Mouse (Mus musculus) heart, adult 2 months (tissue): Measurements from ENCODE around the gene Vegfb.
A peak's percentile ranks its signal among the peaks of the same experiment; 100 is the strongest.

Experiments used
- CTCF ChIP-seq: fragments of 200-600 bp; IDR thresholded peaks from 2 replicates; pipeline ENCODE4 v1.8.1; 2022; ENCODE audit warnings: antibody characterized with exemption, mild to moderate bottlenecking, moderate library complexity
- EP300 ChIP-seq: fragments of 200-500 bp; IDR thresholded peaks from 2 replicates; pipeline ENCODE4 v1.6.1; 2011; ENCODE audit warnings: low read depth, low read length, control low read depth; ENCODE audit not compliant: insufficient read depth

DNA sequence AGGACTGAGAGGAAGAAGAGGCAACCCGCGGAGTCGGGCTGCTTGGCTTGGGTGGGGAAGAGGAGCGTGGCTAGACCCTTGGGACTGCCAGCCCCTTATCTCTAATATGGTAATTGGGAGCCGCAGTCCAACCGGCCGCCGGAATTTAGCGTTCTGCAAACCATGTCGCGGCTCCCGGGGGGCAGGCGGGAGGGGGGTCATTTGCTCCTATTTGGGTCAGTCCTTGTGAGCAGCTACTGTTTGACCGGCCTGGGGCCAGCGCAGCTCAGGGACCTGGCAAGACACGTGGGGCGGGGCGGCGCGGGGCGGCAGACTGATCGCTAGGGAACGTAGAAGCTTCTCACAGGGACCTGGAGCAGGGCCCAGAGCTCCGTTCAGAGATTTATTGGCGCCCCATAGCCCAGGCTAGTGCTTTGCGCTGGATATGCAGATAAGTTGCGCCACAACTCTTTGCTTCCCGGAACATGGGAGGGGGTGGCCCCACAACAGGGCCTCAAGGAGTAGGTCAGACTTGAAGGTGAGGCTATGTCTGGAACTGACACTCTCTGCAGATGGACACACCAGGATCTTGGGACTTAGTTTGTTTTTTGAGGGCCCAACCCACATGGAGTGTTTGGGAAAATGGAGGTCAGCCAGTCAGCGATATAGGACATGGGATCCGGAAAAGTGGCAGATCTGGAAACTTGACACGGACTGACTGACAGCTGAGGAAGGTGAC is 35.3 kb downstream of the Vegfb start:
- 0 out of 2 replicates have a peak, but pooled peaks have one; percentile 18 for TF ChIP-seq EP300
- TF ChIP-seq CTCF: no peak
